ENCODE assay signal across 9 mouse cellular contexts in genomic region chr4:83261998-83262397, GRCm38 (mm10).
DNase-seq lines count a peak whose midpoint lies in the region; ATAC-seq and TF ChIP-seq lines count a peak whose summit lies in the region.
"Had no signal": no experiment of that assay in that cellular context is flagged by ENCODE, and none has a peak within 500 bp of the region (broad histone marks: within the 10 kb centered on the region; RNA-seq: fewer than 3 reads in every experiment).

No protein-coding gene starts in this region.

- peak; percentile 34 for DNase-seq in gastrocnemius, adult 2 months
- DNase-seq in gastrocnemius, postnatal 25 days, result no peak
- DNase-seq in midbrain, embryonic 11.5 days (ENCODE audit: low spot score, missing footprints), result peak; percentile 97
- peak; percentile 27 for DNase-seq in MN1 (ENCODE audit: low spot score)
- no peak for DNase-seq in left cerebral cortex, adult 9 months (ENCODE audit: low spot score in 2 of 2)

- H3K4me2 ChIP-seq in midbrain, embryonic 11.5 days, result no peak overlapping the region
- H3K4me2 ChIP-seq in midbrain, embryonic 13.5 days (replicated peaks), result no peak overlapping the region
- no peak overlapping the region for H3K4me2 ChIP-seq in forebrain, embryonic 15.5 days (replicated peaks)
- H3K4me2 ChIP-seq: neural tube, embryonic 12.5 days had no signal

- H3K27me3 ChIP-seq in midbrain, embryonic 11.5 days (ENCODE audit: control insufficient read depth, insufficient read depth, low read length), result no peaks in the 10 kb centered on the region
- no peaks in the 10 kb centered on the region for H3K27me3 ChIP-seq in midbrain, embryonic 13.5 days
- no peaks in the 10 kb centered on the region for H3K27me3 ChIP-seq in forebrain, embryonic 15.5 days
- H3K27me3 ChIP-seq: neural tube, embryonic 12.5 days had no signal

- TF ChIP-seq CTCF in gastrocnemius, adult 2 months (IDR thresholded peaks at IDR 0.05), result peak; percentile 88

- 14% methylated on average over 2 of the region's 2 CpGs for WGBS in midbrain, embryonic 11.5 days
- WGBS in midbrain, embryonic 13.5 days, result 9% methylated on average over 2 of the region's 2 CpGs
- WGBS in forebrain, embryonic 15.5 days, result 10% methylated on average over 2 of the region's 2 CpGs

- intact Hi-C loops in gastrocnemius, adult 2 months (cut with DNase I), result loop anchor here (2.0 to 5.0 kb wide), 3 partner anchors 60 to 305 kb away; partner anchors contain the start of gene Ttc39b

- no peak overlapping the region for H3K9ac ChIP-seq in midbrain, embryonic 11.5 days (ENCODE audit: low read length)
- H3K9ac ChIP-seq in midbrain, embryonic 13.5 days (replicated peaks), result no peak overlapping the region
- H3K9ac ChIP-seq in forebrain, embryonic 15.5 days (replicated peaks), result no peak overlapping the region
- H3K9ac ChIP-seq: neural tube, embryonic 12.5 days had no signal

- no peak overlapping the region for H3K4me3 ChIP-seq in gastrocnemius, adult 2 months
- no peak overlapping the region for H3K4me3 ChIP-seq in midbrain, embryonic 11.5 days (ENCODE audit: low read depth, low read length)
- H3K4me3 ChIP-seq in midbrain, embryonic 13.5 days (replicated peaks), result no peak overlapping the region
- H3K4me3 ChIP-seq in forebrain, embryonic 15.5 days, result no peak overlapping the region
- H3K4me3 ChIP-seq: neural tube, embryonic 12.5 days had no signal

- no peaks in the 10 kb centered on the region for H3K4me1 ChIP-seq in midbrain, embryonic 11.5 days (ENCODE audit: control insufficient read depth, insufficient read depth, low read length)
- no peaks in the 10 kb centered on the region for H3K4me1 ChIP-seq in midbrain, embryonic 13.5 days (replicated peaks)
- peaks cover 12% of the 10 kb centered on the region; the same call in 1 of the 2 replicates for H3K4me1 ChIP-seq in forebrain, embryonic 15.5 days
- H3K4me1 ChIP-seq: neural tube, embryonic 12.5 days had no signal

- H3K9me3 ChIP-seq in midbrain, embryonic 11.5 days (ENCODE audit: control insufficient read depth, low read length), result no peaks in the 10 kb centered on the region
- no peaks in the 10 kb centered on the region for H3K9me3 ChIP-seq in midbrain, embryonic 13.5 days
- no peaks in the 10 kb centered on the region for H3K9me3 ChIP-seq in forebrain, embryonic 15.5 days
- H3K9me3 ChIP-seq: neural tube, embryonic 12.5 days had no signal

- H3K36me3 ChIP-seq in midbrain, embryonic 11.5 days (ENCODE audit: control insufficient read depth, insufficient read depth, low read length), result no peaks in the 10 kb centered on the region
- no peaks in the 10 kb centered on the region; the same call in 1 of the 2 replicates for H3K36me3 ChIP-seq in midbrain, embryonic 13.5 days
- 0 out of 2 replicates have a peak, but pooled peaks cover 2% of the 10 kb centered on the region for H3K36me3 ChIP-seq in forebrain, embryonic 15.5 days
- H3K36me3 ChIP-seq: neural tube, embryonic 12.5 days had no signal

- no peak for ATAC-seq in midbrain, embryonic 11.5 days (ENCODE audit: low FRiP score)
- no peak for ATAC-seq in midbrain, embryonic 13.5 days
- 0 out of 2 replicates have a peak, but pooled peaks have one; percentile 10 for ATAC-seq in forebrain, embryonic 15.5 days (replicated peaks)
- peak; percentile 71 for ATAC-seq in megakaryocyte progenitor cell, adult 5-6 weeks (replicated peaks; ENCODE audit: poor library complexity)

- no peak overlapping the region for H3K27ac ChIP-seq in gastrocnemius, adult 2 months
- no peak overlapping the region for H3K27ac ChIP-seq in midbrain, embryonic 11.5 days (ENCODE audit: low read depth, low read length)
- H3K27ac ChIP-seq in midbrain, embryonic 13.5 days, result no peak overlapping the region
- H3K27ac ChIP-seq in forebrain, embryonic 15.5 days (replicated peaks), result no peak overlapping the region
- H3K27ac ChIP-seq: neural tube, embryonic 12.5 days had no signal

Comparison
In these comparisons a context has a peak if more than half of its experiments do, and no peak if none do; other contexts are left out.
1. DNase-seq: peak in gastrocnemius, adult 2 months (single experiment), midbrain, embryonic 11.5 days (single experiment) and MN1 (single experiment); none in gastrocnemius, postnatal 25 days (single experiment) and left cerebral cortex, adult 9 months (0 of 2).
2. ATAC-seq: peak in forebrain, embryonic 15.5 days (single experiment) and megakaryocyte progenitor cell, adult 5-6 weeks (single experiment); none in midbrain, embryonic 11.5 days (single experiment) and midbrain, embryonic 13.5 days (single experiment).